Mouse (Mus musculus) right cerebral cortex, adult 2 months (tissue): ENCODE data around the gene Foxo1.

Experiments
- DNase-seq, 2 experiments: peaks; one replicate each; pipeline ENCODE4 v3.0.0; 2021 to 2022; ENCODE audit warnings: low spot score in 2 of 2

Gene Foxo1

GRCm38 (mm10) chr3:52268737-52269513 lies 789 bp downstream of the Foxo1 start:
- DNase-seq: peak in 1 of 2 experiments; percentile 11

- DNase-seq: peak; percentile 31 to 48
Measured at GRCm38 (mm10) chr3:52269514-52270351, 1.6 kb downstream of the Foxo1 start.

GRCm38 (mm10) chr3:52270511-52270910 lies 2.4 kb downstream of the Foxo1 start:
- DNase-seq: no peak

GRCm38 (mm10) chr3:52271376-52271775 lies 3.2 kb downstream of the Foxo1 start:
- DNase-seq: no peak

- no peak for DNase-seq
Measured at GRCm38 (mm10) chr3:52272376-52272865, 4.3 kb downstream of the Foxo1 start.

- DNase-seq: no peak
Measured at GRCm38 (mm10) chr3:52274475-52274874, 6.3 kb downstream of the Foxo1 start.

GRCm38 (mm10) chr3:52275037-52275555 lies 7.0 kb downstream of the Foxo1 start:
- no peak for DNase-seq

GRCm38 (mm10) chr3:52280681-52281080 lies 12.5 kb downstream of the Foxo1 start:
- no peak for DNase-seq

GRCm38 (mm10) chr3:52281882-52282281 lies 13.7 kb downstream of the Foxo1 start:
- no peak for DNase-seq

- no peak for DNase-seq
Measured at GRCm38 (mm10) chr3:52282369-52282768, 14.2 kb downstream of the Foxo1 start.

GRCm38 (mm10) chr3:52283521-52283920 lies 15.4 kb downstream of the Foxo1 start:
- DNase-seq: no peak

- no peak for DNase-seq
Measured at GRCm38 (mm10) chr3:52290811-52291210, 22.7 kb downstream of the Foxo1 start.

GRCm38 (mm10) chr3:52292498-52292897 lies 24.4 kb downstream of the Foxo1 start:
- no peak for DNase-seq

- DNase-seq: no peak
Measured at GRCm38 (mm10) chr3:52293946-52294345, 25.8 kb downstream of the Foxo1 start.

- DNase-seq: no peak
Measured at GRCm38 (mm10) chr3:52295688-52296087, 27.6 kb downstream of the Foxo1 start.

- DNase-seq: no peak
Measured at GRCm38 (mm10) chr3:52296224-52296760, 28.2 kb downstream of the Foxo1 start.

GRCm38 (mm10) chr3:52297291-52298018 lies 29.3 kb downstream of the Foxo1 start:
- DNase-seq: no peak

- DNase-seq: no peak
Measured at GRCm38 (mm10) chr3:52298683-52299082, 30.5 kb downstream of the Foxo1 start.

GRCm38 (mm10) chr3:52299376-52299775 lies 31.2 kb downstream of the Foxo1 start:
- DNase-seq: no peak

- no peak for DNase-seq
Measured at GRCm38 (mm10) chr3:52300517-52300916, 32.4 kb downstream of the Foxo1 start.

GRCm38 (mm10) chr3:52303301-52303700 lies 35.2 kb downstream of the Foxo1 start:
- no peak for DNase-seq
